Mouse (Mus musculus) CD4-positive, CD25-positive, alpha-beta regulatory T cell, adult 2 months (primary cell): ENCODE measurements around the gene Fbxo46.
"Not testable (repeated sequence)": the region's sequence is repeated elsewhere in the genome, so short reads cannot be mapped to it uniquely, and the experiment has no call there.

Experiments
- DNase-seq: peaks from one replicate; pipeline ENCODE4 v3.0.0-alpha.2; 2012; ENCODE audit warnings: low read depth, low spot score

The Fbxo46 gene

DNA sequence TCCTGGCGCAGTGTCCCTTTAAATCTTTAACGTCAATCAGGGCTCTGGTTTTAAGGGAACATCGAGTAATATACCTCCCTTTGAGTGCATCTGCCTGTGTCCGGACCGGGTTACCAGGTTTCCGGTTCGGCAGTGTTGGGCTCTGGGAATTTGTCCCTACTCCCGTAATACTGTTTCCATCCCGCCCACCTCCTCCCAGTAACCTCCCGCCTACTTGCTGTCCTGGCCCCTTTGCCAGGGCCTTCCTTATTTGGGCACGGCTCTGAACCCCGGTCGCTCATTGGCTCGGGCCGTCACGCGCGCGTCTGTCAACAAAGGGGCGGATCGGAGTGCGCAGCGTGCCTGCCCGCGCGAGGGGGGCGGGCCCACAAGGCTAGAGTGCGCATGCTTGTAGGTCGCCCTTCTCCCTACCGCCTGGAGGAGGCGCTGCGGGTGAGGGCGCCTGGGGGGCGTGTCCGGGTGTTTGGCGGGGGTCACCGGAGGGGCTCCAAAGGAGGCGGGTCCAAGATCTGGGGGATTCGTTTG is 11.7 kb downstream of the Fbxo46 start:
- peak; percentile 97 for DNase-seq

DNA sequence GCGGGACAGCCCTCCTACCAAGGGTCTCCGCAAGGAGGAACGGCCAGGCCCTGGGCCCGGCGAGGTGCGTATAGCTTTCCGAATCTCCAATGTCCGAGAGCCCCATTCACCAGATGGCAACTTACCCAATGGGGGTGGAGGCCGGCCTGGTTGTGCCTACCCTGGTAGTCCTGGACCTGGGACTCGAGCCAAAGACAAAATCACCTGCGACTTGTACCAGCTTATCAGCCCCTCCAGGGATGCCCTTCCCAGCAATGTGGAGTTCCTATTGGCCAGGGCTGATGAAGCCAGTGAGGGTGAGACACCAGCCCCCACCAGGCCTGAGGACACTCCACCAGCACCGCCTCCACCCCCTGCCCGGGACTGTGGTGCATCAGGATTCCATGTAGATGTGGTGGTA is 16.5 kb downstream of the Fbxo46 start:
- DNase-seq = no peak

DNA sequence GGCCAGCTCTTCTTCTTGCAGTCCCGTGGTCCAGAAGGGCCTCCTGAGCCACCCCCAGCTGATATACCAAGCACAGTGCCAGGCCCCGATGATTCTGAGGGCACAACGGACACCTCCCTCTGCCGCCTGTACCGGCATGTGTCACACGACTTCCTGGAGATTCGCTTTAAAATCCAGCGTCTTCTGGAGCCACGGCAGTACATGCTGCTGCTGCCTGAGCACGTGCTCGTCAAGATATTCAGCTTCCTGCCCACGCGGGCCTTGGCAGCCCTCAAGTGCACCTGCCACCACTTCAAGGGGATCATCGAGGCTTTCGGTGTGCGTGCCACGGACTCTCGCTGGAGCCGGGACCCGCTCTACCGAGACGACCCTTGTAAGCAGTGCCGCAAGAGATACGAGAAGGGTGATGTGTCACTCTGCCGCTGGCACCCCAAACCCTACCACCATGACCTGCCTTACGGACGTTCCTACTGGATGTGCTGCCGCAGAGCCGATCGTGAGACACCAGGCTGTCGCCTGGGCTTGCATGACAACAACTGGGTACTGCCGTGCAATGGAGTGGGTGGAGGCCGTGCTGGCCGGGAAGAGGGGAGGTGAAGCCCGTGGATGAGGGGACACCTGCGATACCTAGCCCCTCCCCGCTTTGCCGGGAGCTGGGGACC is 17.1 kb downstream of the Fbxo46 start:
- DNase-seq = no peak

DNA sequence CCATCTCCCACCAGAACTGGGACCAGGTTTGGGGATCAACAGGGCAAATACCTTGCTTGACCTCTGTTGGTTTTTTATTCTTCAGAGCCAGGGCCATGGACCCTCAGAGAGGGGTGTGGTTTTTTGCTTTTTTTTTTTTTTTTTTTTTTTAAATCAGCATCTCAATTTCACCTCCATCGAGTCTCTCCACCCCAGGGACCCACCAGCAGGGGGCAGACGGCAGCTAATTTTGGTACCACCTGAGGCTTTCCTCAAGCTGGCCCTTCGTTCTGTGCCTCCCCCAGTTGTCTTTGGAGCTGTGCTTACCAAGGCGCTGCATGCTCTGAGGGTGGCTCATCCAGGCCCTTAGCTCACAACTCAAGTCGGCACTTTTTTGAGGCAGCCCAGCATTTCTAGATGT is 17.7 kb downstream of the Fbxo46 start:
- peak; percentile 76 for DNase-seq

DNA sequence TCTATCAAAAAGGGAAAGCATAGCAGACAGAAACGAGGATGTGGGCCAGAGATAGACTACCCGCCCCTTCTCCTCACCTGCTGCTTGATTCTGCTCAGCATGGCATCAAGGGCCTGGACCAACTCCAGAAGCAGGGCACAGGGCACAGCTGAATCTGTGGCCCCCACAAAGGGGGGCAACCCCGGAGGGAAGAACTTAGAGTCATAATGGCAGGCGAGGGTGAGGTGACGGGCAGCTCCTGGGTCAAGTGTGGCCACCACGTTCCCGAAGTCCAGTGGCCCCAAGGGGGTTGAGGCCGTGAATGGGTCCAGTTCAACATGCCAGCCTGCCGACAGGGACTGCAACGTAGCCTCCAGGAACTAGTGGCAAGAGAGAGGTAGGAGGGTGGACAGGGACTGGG is 27.1 kb downstream of the Fbxo46 start:
- DNase-seq = no peak

DNA sequence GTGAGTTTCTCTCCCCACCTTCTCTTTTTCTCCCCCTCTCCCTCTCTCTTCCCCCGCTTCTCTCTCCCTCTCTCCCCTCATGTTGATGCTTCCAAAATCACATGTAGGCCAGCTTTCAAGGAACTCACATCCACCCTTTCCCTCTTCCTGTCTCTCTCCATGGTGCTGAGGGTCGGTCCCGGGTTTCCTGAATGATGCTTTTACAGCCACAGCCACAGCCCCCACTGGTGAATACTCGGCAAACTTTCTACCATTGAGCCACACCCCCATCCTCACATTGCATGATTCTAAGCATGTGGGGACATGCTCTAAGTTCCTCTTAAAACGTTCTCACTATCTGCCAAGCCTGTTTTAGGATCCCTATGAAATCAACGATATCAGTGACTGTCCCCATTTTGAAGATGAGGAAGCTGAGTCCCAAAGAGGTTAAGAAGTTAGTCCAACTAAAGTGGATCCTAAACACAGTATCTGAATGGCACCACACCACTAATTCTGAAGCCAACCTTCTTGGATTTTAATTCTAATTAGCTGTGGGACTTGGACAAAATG is 27.9 kb downstream of the Fbxo46 start:
- DNase-seq = no peak

DNA sequence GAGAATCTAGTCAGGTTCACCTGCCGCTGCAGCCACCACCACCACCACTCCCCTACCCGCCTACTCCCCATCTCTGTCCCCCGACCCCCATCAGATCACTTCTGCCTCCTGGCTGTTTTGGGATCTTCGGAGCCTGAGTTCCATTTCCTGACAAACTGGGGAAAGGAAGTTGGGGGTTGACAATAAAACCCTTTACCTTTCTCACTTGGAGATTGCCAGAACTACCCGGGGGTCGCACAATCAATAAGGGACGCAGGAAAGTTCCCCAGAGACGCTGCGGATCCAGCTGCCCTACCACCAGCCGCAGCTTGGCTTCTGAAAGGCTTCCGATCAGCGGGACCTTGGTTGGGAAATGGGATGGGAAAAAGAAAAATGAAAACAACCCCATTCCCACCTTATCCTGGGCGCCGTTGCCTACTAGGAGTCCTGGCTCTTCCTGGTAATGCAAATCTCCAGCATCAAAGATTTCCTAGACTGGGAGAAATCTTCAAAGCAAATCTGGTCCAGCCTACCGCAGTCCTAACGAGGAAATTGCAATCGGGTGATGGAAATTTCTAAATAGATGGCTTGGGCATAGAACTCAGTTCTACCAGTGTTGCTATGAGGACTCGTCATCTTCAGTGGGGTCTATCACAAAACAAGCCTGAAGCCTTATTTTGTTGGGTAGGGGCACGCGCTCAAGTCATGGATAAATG is 28.7 kb downstream of the Fbxo46 start:
- no peak for DNase-seq

DNA sequence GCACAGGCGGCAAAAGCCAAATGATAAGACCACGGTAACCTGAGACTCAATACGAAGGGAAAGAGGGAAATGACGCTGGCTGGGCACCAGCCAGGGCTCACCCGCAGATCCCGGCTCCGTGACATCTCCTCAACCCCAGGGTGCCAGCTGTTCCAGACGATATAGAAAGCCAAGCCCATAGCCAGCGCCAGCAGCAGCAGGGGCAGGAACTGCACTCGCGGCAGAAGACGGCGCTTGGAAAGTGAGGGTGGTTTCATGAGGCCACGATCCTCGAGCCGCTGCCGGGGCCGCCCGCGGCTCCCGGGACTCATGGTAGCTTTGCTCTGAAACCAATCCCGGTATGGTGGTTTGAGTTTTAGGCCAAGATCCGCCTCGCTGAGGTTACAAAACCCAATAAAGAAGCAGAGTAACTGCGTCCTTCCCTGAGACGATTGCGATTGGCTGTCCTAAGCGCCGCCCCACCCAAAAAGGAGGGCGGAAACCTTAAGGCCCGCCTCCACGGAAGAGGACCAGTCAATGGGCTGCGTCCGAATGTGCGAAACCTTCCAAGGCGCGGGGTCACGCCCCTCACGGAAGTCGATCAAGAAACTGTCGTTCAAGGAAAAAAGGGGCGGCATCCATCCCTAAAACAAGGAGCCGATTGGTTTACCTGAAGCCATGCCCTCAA is 29.3 kb downstream of the Fbxo46 start, which contains the start of gene Qpctl:
Gene Qpctl, minus strand, starts transcription at position 417 of the 667 bp plus-strand sequence.
- DNase-seq = peak; percentile 99

DNA sequence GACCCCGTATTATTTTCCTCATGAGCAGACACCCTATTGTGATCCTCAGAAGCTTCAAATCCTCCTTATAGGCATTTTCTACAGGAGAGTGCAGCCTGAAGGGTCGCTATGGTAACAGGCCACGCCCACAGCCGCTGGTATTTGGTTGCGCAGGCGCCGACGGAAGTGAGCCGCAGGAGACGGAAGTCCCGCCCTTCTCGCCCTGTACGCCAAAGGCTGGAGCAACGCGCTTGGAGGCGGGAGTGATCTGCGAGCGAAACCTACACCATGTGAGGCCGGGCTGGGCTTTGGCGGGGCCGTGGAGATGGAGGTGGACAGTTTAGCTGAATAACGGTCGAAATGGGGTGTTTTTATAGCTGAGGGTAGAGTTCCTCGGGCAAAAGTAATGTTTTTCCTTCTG is 30.0 kb downstream of the Fbxo46 start, which contains the start of gene Snrpd2:
Gene Snrpd2, plus strand, starts transcription at position 97 of the 400 bp plus-strand sequence.
- peak; percentile 99 for DNase-seq

DNA sequence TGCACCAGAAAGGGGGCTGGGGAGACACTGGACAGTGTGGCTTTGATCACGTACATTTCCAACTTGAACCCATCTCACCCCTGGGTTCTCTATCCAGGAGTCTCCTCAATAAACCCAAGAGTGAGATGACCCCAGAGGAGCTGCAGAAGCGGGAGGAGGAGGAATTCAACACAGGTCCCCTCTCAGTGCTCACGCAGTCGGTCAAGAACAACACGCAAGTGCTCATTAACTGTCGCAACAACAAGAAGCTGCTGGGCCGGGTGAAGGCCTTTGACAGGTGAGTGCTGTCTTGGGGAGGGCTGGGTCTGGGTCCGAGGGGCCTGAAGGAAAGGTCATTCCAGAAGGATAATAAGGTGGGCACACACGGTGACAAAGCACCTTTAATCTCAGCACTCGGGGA is 31.5 kb downstream of the Fbxo46 start:
- DNase-seq = not testable (repeated sequence)

DNA sequence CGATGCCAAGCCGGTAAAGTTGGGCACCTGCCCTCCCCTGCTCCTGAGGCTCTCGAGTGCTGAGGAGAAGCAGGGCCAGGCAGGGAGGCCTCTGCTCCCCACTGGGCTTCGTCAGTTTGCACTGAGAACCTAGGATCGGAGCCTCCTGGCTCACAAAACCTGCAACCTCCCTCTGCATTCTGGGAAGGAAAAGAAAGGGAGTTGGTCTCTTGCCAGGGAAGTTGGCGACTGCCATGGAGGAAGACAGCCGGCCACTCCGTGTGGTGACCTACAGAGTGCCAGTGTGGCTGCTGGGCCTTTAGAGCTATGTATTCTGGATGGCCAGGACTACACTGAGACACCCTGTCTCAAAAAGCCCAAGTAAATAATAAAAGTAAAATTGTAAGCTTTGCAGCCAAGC is 35.1 kb downstream of the Fbxo46 start:
- DNase-seq = no peak

DNA sequence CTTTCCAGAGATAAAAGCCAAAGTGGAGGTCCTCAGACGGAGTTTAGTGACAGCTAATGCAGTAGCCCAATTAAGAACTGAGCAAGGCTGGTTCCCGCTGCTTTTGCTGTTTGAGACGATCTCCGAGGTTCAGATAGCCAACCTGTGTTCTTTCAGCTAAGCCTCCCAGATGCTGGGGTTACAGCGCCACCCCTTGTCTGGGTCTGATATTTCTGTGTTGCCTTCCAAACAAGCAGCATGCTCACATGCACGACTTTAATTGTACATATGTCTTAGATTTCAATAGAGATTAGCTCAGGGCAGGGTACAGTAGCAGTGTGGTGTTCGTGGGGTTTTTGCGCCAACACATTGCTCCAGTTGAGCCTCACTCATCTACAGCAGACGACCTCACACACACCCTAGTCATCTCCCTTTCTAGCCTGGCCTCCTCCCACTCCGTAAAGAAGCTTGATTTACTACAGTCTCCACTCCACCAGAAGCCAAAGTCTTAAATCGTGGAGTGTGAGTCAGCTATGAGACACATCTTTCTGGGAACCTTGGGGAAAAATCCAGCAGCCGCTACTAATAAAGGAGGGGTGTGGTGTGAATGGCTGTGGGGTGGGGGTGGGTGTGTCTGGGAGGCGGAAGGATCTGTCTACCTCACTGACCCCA is 36.3 kb downstream of the Fbxo46 start:
- DNase-seq = peak; percentile 30

DNA sequence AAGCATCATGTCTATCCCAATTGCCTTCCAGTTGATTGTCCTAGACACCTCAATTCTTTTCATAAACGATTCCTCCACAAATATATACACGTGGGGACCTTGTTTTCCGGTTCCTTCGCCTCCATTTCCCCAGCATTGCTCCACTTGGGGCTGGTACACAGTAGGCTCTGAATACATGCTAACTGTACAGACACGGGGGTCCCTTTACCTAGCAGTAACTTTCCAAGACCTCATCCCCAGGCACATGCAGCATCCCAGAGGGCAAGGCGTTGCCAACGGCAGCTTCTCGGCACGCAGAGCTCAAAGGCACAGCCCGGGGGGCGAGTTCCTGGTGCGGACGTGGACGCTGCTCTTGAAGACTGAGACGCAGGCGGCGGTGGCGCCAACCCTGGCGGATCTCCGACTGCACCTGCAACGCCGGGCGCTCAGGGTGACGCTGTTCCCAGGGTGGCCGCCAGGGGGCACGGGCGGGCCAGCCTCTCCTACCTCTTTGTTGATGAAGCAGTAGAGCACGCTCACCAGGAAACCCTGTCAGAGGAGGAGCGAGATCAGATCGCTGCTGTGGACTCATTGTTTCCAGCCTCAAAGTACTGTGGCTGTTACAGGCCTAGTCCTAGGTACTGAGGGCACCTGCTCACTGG is 37.6 kb downstream of the Fbxo46 start:
- peak; percentile 95 for DNase-seq

DNA sequence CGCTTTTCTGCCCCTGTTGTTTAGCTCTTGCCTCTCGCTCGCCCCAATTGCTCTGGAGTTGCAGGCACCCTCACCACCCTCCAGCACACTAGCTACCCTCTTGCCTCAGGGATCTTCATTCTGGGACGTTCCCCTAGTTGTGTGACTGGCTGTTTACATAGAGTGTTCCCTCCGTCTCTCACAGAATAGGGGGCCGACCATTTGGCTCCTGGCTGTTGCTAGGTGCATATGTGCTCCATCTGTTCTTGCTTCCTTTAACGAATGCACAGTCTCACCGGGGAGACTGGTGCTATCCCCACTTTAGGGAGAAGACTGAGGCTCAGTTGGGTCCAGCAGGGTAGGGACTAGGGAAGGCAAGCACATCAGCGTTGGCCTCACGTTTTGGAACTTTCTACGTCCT is 38.9 kb downstream of the Fbxo46 start:
- no peak for DNase-seq

DNA sequence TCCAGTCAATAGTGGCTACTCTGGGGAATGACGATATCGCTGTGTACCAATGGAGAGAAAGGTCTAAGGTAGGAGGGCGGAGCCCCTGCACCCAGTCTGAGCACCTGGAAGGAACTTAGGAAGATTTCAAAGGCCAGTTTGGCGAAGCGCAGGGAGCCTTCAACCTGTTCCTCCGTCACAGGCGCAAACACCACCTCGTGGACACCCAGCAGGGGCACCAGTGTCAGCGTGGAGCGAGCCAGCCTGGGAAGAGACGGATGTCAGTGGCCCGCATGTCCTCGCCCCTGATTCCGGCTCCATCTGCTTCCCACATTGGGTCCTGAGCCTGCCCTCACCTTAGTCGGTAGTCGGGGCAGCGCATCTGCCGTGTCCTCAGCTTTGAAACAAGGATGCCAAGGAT is 39.8 kb downstream of the Fbxo46 start:
- no peak for DNase-seq

DNA sequence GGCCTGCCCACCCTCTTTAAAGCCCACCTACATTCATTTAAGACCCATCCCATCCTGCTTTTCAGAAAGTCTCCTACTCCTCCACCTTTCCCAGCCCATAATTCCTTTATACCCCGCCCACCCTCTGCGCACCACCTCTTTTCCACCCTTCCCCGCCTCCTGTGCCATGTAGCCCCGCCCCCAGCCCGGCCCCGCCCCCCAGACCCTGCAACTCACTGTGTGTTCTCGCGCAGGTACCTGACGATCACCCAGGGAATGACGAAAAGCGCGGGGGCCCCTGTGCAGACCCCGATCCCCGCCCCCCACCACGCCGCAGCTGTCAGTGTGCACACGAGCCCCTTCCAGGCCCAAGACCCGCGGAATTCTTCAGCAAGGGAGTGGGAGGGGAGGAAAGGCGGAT is 40.5 kb downstream of the Fbxo46 start:
- DNase-seq = peak; percentile 51

DNA sequence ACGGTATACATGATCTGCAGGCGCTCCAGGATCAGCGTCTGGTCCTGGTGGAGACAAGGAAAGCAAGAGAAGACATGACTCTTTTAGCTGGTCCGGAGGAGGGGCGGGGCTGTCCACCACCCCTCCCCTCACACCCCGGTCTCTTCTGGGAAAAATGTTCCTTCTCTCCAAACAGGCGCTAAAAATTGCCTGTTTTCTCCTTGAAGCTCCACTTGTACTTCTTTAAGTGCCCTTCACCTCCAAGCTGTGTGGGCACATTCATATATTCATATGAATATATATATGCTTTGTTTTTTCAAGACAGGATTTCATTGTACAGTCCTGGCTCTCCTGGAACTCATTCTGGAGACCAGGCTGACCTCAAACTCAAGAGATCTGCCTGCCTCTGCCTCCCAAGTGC is 43.3 kb downstream of the Fbxo46 start:
- DNase-seq = no peak

DNA sequence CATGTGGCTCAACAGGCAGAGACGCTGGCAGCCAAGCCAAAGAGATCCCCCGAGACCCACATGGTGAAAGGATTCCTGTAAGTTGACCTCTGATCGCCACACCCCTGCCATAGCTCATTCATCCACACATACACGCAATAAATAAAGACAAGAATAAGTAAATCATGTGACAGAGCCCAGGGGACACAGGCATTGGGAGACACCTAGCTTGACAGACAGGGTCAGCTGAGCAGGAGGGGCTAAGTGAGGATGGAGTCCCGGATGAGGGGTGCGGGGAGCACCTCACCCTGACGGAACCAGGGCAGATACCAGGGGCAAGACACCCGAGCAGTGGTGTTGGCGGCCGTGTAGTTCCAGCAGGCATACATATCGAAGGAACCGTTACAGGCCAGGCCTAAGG is 44.1 kb downstream of the Fbxo46 start:
- no peak for DNase-seq

DNA sequence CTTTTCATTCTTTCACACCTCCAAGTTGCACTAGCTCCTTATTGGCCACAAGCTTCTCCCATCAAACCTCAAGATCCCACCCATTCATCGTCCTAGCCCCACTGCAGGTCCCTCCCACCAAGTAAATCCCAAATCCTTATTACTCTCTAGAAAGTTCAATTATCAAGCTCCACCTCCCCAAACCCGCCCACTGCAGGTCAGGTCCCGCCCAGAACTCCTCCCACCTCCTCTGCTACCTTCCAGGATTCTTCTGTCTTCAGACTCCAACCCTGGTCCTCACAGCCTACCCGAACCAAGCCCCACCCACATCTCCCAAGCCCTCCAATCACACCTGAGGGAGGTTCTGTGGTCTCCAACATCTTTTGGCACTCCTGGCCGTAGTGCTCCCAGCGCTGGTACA is 44.5 kb downstream of the Fbxo46 start:
- DNase-seq = peak; percentile 36

DNA sequence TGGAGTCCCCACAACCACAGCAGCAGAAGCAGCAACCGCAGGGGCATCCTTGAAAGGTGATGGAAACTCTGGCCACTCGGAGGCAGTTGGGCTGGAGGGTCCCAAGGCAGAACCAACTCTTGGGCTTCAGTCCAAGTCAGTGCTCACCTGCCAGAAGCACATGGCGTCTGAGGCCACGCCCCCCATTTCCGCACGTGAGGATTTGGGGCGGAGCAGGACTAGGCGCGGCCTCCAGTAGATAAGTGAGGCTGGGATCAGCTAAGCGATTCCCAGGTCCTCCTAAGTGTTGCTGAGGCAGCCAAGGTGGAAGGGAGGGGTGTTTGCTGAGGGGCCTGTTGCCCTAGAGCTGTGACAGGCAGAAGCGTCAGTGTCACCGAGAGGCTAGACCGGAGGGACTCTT is 45.3 kb downstream of the Fbxo46 start:
- DNase-seq = peak; percentile 80
